Mouse (Mus musculus) heart, adult 2 months (tissue): ENCODE results near the gene Tmem104.

Experiments
- CTCF ChIP-seq: fragments of 200-600 bp; IDR thresholded peaks from 2 replicates; pipeline ENCODE4 v1.8.1; 2022; ENCODE audit warnings: antibody characterized with exemption, mild to moderate bottlenecking, moderate library complexity
- POLR2A ChIP-seq: fragments of 200-500 bp; IDR thresholded peaks from 2 replicates; pipeline ENCODE4 v1.6.1; 2011; ENCODE audit warnings: mild to moderate bottlenecking, low read depth, low read length, control low read depth; ENCODE audit not compliant: insufficient read depth

- TF ChIP-seq CTCF (no peak), POLR2A (no peak)
Observed at GRCm38 (mm10) chr11:115209958-115210357, 22.7 kb downstream of the Tmem104 start.
